Mouse (Mus musculus) heart, postnatal 0 days (tissue): ENCODE measurements around the gene Rangrf.

Experiments used
- CTCF ChIP-seq: IDR thresholded peaks from 2 replicates; pipeline ENCODE4 v1.5.1; 2016; ENCODE audit warnings: antibody characterized with exemption, control low read depth, low read depth
- EP300 ChIP-seq: IDR thresholded peaks from 2 replicates; pipeline ENCODE4 v1.6.1; 2016; ENCODE audit warnings: antibody characterized with exemption, low read depth

DNA sequence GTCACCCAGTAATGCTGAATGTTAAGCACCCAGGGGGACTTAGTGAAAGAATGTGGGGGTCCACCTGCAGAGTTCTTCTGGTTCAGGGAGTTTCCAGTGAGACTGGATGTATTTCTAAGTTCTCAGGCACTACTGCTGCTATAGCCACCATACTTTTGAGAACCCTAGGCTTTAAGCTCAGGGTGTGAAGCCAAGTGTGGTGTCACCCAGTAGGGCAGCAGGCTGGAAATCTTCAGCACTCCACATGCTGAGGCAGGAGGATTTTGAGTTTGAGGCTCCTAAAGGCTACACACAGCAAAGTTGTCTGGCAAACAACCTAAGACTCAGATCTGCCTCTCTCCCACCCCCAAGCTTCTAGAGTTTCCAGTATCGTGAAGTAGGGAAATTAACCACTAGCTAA is 8.4 kb downstream of the Rangrf start:
- TF ChIP-seq CTCF (no peak), EP300 (no peak)
